Mouse (Mus musculus): ENCODE results near the gene Dst.

DNA sequence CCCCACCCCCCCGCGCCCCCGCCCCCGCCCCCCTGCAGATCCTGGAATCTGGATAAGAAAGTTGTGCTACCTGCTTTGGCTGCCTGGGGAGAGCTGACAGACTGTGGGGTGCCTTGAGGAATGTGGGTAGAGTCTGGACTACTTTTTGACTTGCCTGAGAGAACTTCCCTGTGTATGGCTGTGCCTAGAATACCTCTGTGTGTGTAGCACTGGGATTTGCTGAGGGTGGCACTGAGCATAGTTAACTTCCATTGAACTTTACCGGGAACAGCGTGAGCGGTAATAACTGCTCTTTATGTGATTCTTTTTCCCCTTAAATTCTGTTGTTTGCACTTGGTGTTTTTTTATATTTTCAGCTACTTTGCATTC, 169.4 kb downstream of the Dst start:
- TF ChIP-seq CTCF (IDR thresholded peaks at IDR 0.05; ENCODE audit: low read depth): no peak
- TF ChIP-seq EP300 (IDR thresholded peaks at IDR 0.05; ENCODE audit: low read depth): no peak

All from heart, postnatal 0 days (tissue).